Comparison of ENCODE assay signal across 30 mouse cellular contexts in the genomic region with DNA sequence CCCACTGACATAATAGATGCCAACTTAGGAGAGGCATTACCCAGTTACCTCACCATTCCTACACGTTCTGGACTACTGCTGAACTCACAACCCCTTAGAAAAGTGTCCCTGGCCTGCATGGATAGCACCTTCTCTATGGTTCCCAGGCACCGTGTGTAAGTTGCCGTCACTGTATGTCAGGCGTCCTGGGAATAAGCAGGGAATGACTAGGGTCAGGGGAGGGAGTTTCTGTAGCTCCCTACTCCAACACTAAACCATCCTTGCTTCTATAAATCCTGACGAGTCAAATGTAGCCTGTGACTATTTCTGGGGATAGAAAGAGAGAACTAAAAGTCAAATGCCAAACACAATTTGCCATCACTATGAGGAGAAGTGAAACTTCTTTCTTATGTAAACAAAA. TPM values are rescaled to one million over a fixed set of nuclear protein-coding genes. Genes with fewer than 3 reads are reported as not detected.
A peak's percentile ranks its signal among the peaks of the same experiment; 100 is the strongest.
DNase-seq lines count a peak whose midpoint lies in the region; ATAC-seq and TF ChIP-seq lines count a peak whose summit lies in the region.
"Had no signal": no experiment of that assay in that cellular context is flagged by ENCODE, and none has a peak within 500 bp of the region (broad histone marks: within the 10 kb centered on the region; RNA-seq: fewer than 3 reads in every experiment).

No protein-coding gene starts in this region.

- no peak for DNase-seq in spleen, adult 2 months (ENCODE audit: low read depth in 1 of 2, low spot score in 2 of 2)
- no peak for DNase-seq in spleen, postnatal 4 days (ENCODE audit: low spot score in 2 of 2)
- DNase-seq in gastrocnemius, adult 8-10 months (ENCODE audit: low spot score in 2 of 2), result no peak
- DNase-seq in urinary bladder, postnatal 25 days (ENCODE audit: low spot score), result no peak
- DNase-seq: adrenal gland, postnatal 10 days; cerebellum, adult 11-12 months; cerebellum, postnatal 14 days; embryo, embryonic 11 days; heart, postnatal 10 days; layer of hippocampus, adult 9-11 months; retina, postnatal 1 day; right cerebral cortex, postnatal 25 days; thymus, adult 18-20 months; thymus, postnatal 36 days had no signal

- 56% methylated on average over 5 of the region's 5 CpGs for WGBS in heart, embryonic 13.5 days
- 61% methylated on average over 5 of the region's 5 CpGs for WGBS in heart, embryonic 11.5 days (ENCODE audit: insufficient replicate concordance)
- WGBS in spleen, adult 2 months, result 57% methylated on average over 5 of the region's 5 CpGs
- 59% methylated on average over 5 of the region's 5 CpGs for WGBS in kidney, embryonic 14.5 days

- H3K9ac ChIP-seq in heart, embryonic 13.5 days, result no peak overlapping the region
- H3K9ac ChIP-seq in heart, embryonic 11.5 days (ENCODE audit: low read depth, low read length), result no peak overlapping the region
- no peak overlapping the region for H3K9ac ChIP-seq in kidney, embryonic 14.5 days (ENCODE audit: low read depth, low read length)
- H3K9ac ChIP-seq: embryonic facial prominence, embryonic 13.5 days; forebrain, embryonic 13.5 days; midbrain, embryonic 15.5 days; neural tube, embryonic 13.5 days had no signal

- peaks cover 87% of the 10 kb centered on the region for H3K4me1 ChIP-seq in heart, embryonic 13.5 days
- H3K4me1 ChIP-seq in heart, embryonic 11.5 days (ENCODE audit: control insufficient read depth, insufficient read depth, low read length), result peaks cover 51% of the 10 kb centered on the region
- peaks cover 37% of the 10 kb centered on the region for H3K4me1 ChIP-seq in spleen, adult 2 months (ENCODE audit: control insufficient read depth, insufficient read depth, insufficient read length)
- no peaks in the 10 kb centered on the region for H3K4me1 ChIP-seq in kidney, embryonic 14.5 days (ENCODE audit: control insufficient read depth, insufficient read depth, low read length)
- H3K4me1 ChIP-seq: embryonic facial prominence, embryonic 13.5 days; forebrain, embryonic 13.5 days; midbrain, embryonic 15.5 days had no signal

- ATAC-seq in heart, embryonic 13.5 days (ENCODE audit: extremely low read depth, insufficient number of reproducible peaks, low FRiP score, low TSS enrichment), result no peak
- no peak for ATAC-seq in heart, embryonic 11.5 days (replicated peaks; ENCODE audit: insufficient number of reproducible peaks, low FRiP score, low TSS enrichment)
- peak; percentile 38 for ATAC-seq in granulocyte monocyte progenitor cell, adult 5-6 weeks (replicated peaks; ENCODE audit: poor library complexity, severe bottlenecking)
- no peak for ATAC-seq in kidney, embryonic 14.5 days (ENCODE audit: low FRiP score, low TSS enrichment)
- ATAC-seq: activated CD4-positive, CD25-positive, alpha-beta regulatory T cell, adult 4 months; forebrain, embryonic 13.5 days; hindbrain, postnatal 0 days; intestine, embryonic 16.5 days; lung, postnatal 0 days; midbrain, embryonic 15.5 days had no signal

- H3K4me3 ChIP-seq in heart, embryonic 13.5 days, result no peak overlapping the region
- no peak overlapping the region for H3K4me3 ChIP-seq in heart, embryonic 11.5 days (ENCODE audit: low read depth, low read length)
- H3K4me3 ChIP-seq in spleen, adult 2 months (ENCODE audit: extremely low read depth, insufficient read depth, insufficient read length), result no peak overlapping the region
- H3K4me3 ChIP-seq in kidney, embryonic 14.5 days (ENCODE audit: low read length), result no peak overlapping the region
- H3K4me3 ChIP-seq: embryonic facial prominence, embryonic 13.5 days; erythroblast, embryonic 14.5 days; forebrain, embryonic 13.5 days; left cerebral cortex, adult 2 months; midbrain, embryonic 15.5 days; myocyte; neural tube, embryonic 13.5 days had no signal

- H3K27me3 ChIP-seq in heart, embryonic 13.5 days (replicated peaks), result no peaks in the 10 kb centered on the region
- H3K27me3 ChIP-seq in heart, embryonic 11.5 days (ENCODE audit: control insufficient read depth, insufficient read depth, low read length), result no peaks in the 10 kb centered on the region
- H3K27me3 ChIP-seq in spleen, adult 2 months (ENCODE audit: control insufficient read depth, insufficient read depth, low read length), result no peaks in the 10 kb centered on the region
- H3K27me3 ChIP-seq in kidney, embryonic 14.5 days (ENCODE audit: control insufficient read depth, insufficient read depth, low read length), result no peaks in the 10 kb centered on the region
- H3K27me3 ChIP-seq: embryonic facial prominence, embryonic 13.5 days; forebrain, embryonic 13.5 days; megakaryocyte, embryonic 14.5 days; midbrain, embryonic 15.5 days; neural tube, embryonic 13.5 days had no signal

- peaks cover 21% of the 10 kb centered on the region for H3K36me3 ChIP-seq in heart, embryonic 13.5 days
- no peaks in the 10 kb centered on the region for H3K36me3 ChIP-seq in heart, embryonic 11.5 days (ENCODE audit: control insufficient read depth, insufficient read depth, low read length)
- H3K36me3 ChIP-seq in spleen, adult 2 months (ENCODE audit: control insufficient read depth, insufficient read depth, low read length), result no peaks in the 10 kb centered on the region
- no peaks in the 10 kb centered on the region for H3K36me3 ChIP-seq in kidney, embryonic 14.5 days (ENCODE audit: control insufficient read depth, insufficient read depth, low read length)
- H3K36me3 ChIP-seq: embryonic facial prominence, embryonic 13.5 days; midbrain, embryonic 15.5 days; neural tube, embryonic 13.5 days had no signal

- no peak for TF ChIP-seq CTCF in spleen, adult 2 months (IDR thresholded peaks at IDR 0.05; ENCODE audit: extremely low read depth, insufficient read depth, insufficient read length, insufficient replicate concordance)

- H3K4me2 ChIP-seq in heart, embryonic 13.5 days, result no peak overlapping the region
- no peak overlapping the region for H3K4me2 ChIP-seq in heart, embryonic 11.5 days
- H3K4me2 ChIP-seq in kidney, embryonic 14.5 days (replicated peaks; ENCODE audit: low read depth, low read length), result no peak overlapping the region
- H3K4me2 ChIP-seq: embryonic facial prominence, embryonic 13.5 days; forebrain, embryonic 13.5 days; midbrain, embryonic 15.5 days; neural tube, embryonic 13.5 days had no signal

- no peaks in the 10 kb centered on the region for H3K9me3 ChIP-seq in heart, embryonic 13.5 days
- no peaks in the 10 kb centered on the region for H3K9me3 ChIP-seq in heart, embryonic 11.5 days (replicated peaks; ENCODE audit: control insufficient read depth, low read length)
- no peaks in the 10 kb centered on the region for H3K9me3 ChIP-seq in kidney, embryonic 14.5 days (ENCODE audit: control insufficient read depth, low read length)
- H3K9me3 ChIP-seq: embryonic facial prominence, embryonic 13.5 days; forebrain, embryonic 13.5 days; megakaryocyte, embryonic 14.5 days; midbrain, embryonic 15.5 days; neural tube, embryonic 13.5 days had no signal

- TF ChIP-seq POLR2A in spleen, adult 2 months (IDR thresholded peaks at IDR 0.05; ENCODE audit: low read depth, low read length), result no peak

- H3K27ac ChIP-seq in heart, embryonic 13.5 days (replicated peaks), result peak overlapping the region; percentile 53; the same call in 1 of the 2 replicates
- H3K27ac ChIP-seq in heart, embryonic 11.5 days (ENCODE audit: low read depth, low read length), result no peak overlapping the region
- H3K27ac ChIP-seq in spleen, adult 2 months (ENCODE audit: insufficient read depth, low read length), result peak overlapping the region; percentile 78
- no peak overlapping the region for H3K27ac ChIP-seq in kidney, embryonic 14.5 days (ENCODE audit: low read depth, low read length)
- H3K27ac ChIP-seq: embryonic facial prominence, embryonic 13.5 days; forebrain, embryonic 13.5 days; hindbrain, postnatal 0 days; left cerebral cortex, adult 2 months; midbrain, embryonic 15.5 days; neural tube, embryonic 13.5 days had no signal

RNA-seq across cellular contexts. Expression of a gene that starts 17.1 kb away (rescaled TPM):
- 164 and 183 TPM in 2 replicates for polyA plus RNA-seq in heart, embryonic 13.5 days (2015; fragmentation: Nextera tagmentation; extraction: Ambion mirVana)
- polyA plus RNA-seq in heart, embryonic 11.5 days (2014; fragmentation: Nextera tagmentation; extraction: Ambion mirVana), result 97.3 and 113 TPM in 2 replicates
- polyA plus RNA-seq in spleen, adult 2 months (2012; rRNA removed), result 32.0 and 35.4 TPM in 2 replicates
- total RNA-seq in granulocyte monocyte progenitor cell, adult 5-6 weeks (2014; fragmentation: Nextera tagmentation), result 27.0 and 33.4 TPM in 2 replicates
- total RNA-seq in granulocyte monocyte progenitor cell, adult 5-6 weeks (2017), result 29.4 and 30.3 TPM in 2 replicates
- 10 to 100 TPM; 19.2 to 29.3 (median 25.5) TPM for total RNA-seq in gastrocnemius, adult 8-10 months (2022)
- polyA plus RNA-seq in kidney, embryonic 14.5 days (2014; fragmentation: Nextera tagmentation; extraction: Ambion mirVana), result 20.1 and 31.8 TPM in 2 replicates

Comparison
In these comparisons a context has a peak if more than half of its experiments do, and no peak if none do; other contexts are left out.
1. H3K27ac ChIP-seq: peak in heart, embryonic 13.5 days (single experiment) and spleen, adult 2 months (single experiment); none in heart, embryonic 11.5 days (single experiment) and kidney, embryonic 14.5 days (single experiment).